Mouse (Mus musculus) cerebellum, adult 2 months (tissue): ENCODE results near the gene Mrgprh. TPM values are rescaled to one million over a fixed set of nuclear protein-coding genes. Genes with fewer than 3 reads are reported as not detected.
"Not testable (repeated sequence)": the region's sequence is repeated elsewhere in the genome, so short reads cannot be mapped to it uniquely, and the experiment has no call there.

Experiments
- DNase-seq, 2 experiments: peaks; one replicate each; pipeline ENCODE4 v3.0.0; 2021
- H3K27ac ChIP-seq: fragments of 200-500 bp; 2 replicates; pipeline ENCODE4 v1.5.1; 2012; ENCODE audit warnings: low read length, control low read depth, inconsistent platforms; ENCODE audit not compliant: insufficient read depth
- H3K27me3 ChIP-seq: fragments of 200-500 bp; 2 replicates; pipeline ENCODE4 v1.6.1; 2012; ENCODE audit warnings: inconsistent platforms, mild to moderate bottlenecking, low read length, moderate library complexity; ENCODE audit not compliant: control insufficient read depth, insufficient read depth
- H3K4me1 ChIP-seq: fragments of 200-500 bp; 2 replicates; pipeline ENCODE4 v1.6.1; 2011; ENCODE audit warnings: low read length; ENCODE audit not compliant: control insufficient read depth, insufficient read depth
- H3K4me3 ChIP-seq: fragments of 200-500 bp; replicated peaks from 2 replicates; pipeline ENCODE3; 2011; ENCODE audit warnings: mild to moderate bottlenecking, low read depth, low read length, control low read depth; ENCODE audit not compliant: insufficient read depth
- CTCF ChIP-seq: fragments of 200-500 bp; IDR thresholded peaks from 2 replicates; pipeline ENCODE4 v1.5.1; 2011; ENCODE audit warnings: low read depth, mild to moderate bottlenecking, control low read depth, low read length, moderate library complexity, borderline replicate concordance; ENCODE audit not compliant: insufficient read depth
- POLR2A ChIP-seq: fragments of 200-500 bp; IDR thresholded peaks from 2 replicates; pipeline ENCODE4 v1.6.1; 2011; ENCODE audit warnings: low read length, control low read depth, borderline replicate concordance; ENCODE audit not compliant: insufficient read depth
- WGBS: fragments of 180-500 bp; shearing (Covaris S2); methylation state at CpG from one replicate; pipeline ENCODE4 v1.1.7; 2018; 5-methylcytosine and 5-hydroxymethylcytosine counted together
- polyA plus RNA-seq: library from polyadenylated mRNA; depleted of rRNA; stranded (reverse); fragments of >200 nt; gene quantifications from 2 replicates; pipeline ENCODE4 v1.2.3, GENCODE M21; 2012

Mrgprh gene
- polyA plus RNA-seq, 1 experiment, result 0.62 TPM

DNA sequence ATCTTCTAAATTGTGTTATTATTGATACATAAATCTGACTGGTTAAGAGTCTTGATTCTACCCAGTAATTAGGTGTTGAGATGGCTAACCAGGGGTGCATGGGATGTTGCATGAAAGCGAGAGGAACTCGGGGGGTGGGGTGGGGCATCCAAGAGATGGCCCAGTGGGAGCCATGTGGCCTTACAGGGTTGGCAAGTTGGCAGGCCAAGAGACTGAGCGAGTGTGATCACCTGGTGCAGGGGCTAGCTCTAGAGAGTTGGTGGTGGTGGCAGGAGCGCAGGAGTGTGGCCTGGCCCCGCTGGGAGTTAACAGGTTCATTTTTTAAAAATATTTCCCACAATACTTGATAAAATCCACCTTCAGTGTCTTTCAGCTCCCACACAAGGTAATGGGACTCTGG, 21.8 kb downstream of the Mrgprh start:
- no peak overlapping the region for H3K27ac ChIP-seq

DNA sequence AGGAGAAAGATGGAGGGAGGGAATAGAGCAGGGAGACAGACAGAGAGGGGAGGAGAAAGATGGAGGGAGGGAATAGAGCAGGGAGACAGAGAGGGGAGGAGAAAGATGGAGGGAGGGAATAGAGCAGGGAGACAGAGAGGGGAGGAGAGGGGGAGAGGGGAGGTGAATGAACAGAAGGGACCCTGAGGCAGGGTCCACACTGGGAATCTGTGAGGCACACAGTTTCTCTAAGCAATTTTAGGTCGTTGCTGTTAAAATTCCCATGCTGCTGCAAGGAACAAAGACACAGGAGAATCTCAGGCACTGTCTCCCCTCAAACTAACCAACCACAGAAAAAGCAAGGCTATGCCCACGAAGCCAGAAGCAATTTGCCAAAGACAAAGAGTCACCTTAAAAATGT, 22.8 kb downstream of the Mrgprh start:
- 22% methylated on average over 2 of the region's 2 CpGs for WGBS
- not testable (repeated sequence) for DNase-seq, H3K27me3 ChIP-seq, H3K4me3 ChIP-seq, H3K4me1 ChIP-seq, H3K27ac ChIP-seq

More for the DNA sequence above, 21.8 kb downstream of the Mrgprh start:
- no peak for DNase-seq
- no peak for TF ChIP-seq CTCF
- no peak for TF ChIP-seq POLR2A
- WGBS, result 76% methylated on average over 5 of the region's 5 CpGs
- Histone ChIP-seq H3K27me3 (no peaks in the 10 kb centered on the region), H3K4me3 (no peak overlapping the region), H3K4me1 (no peaks in the 10 kb centered on the region)

DNA sequence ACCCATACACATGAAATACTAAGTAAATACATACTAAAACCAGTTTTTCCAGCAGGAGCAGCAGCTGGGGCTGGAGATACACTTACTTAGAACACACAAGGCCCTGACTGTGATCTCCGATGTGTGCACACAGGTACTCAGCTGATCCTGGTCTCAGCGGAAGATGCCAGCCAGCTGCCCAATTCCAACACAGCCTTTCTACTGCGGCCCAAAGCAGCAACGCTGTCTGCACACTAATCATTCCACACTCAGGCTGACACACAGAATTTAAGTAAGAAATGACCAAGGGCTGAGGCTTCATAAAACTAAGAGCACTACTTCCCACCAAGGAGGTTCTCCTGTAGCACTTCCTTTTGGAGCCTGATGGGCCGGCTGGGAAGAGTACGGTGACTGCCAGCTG, 26.5 kb downstream of the Mrgprh start:
- Histone ChIP-seq H3K27ac (no peak overlapping the region), H3K4me1 (no peaks in the 10 kb centered on the region), H3K27me3 (no peaks in the 10 kb centered on the region), H3K4me3 (no peak overlapping the region)
- TF ChIP-seq CTCF (no peak), POLR2A (no peak)
- 94% methylated on average over 6 of the region's 6 CpGs for WGBS
- no peak for DNase-seq

DNA sequence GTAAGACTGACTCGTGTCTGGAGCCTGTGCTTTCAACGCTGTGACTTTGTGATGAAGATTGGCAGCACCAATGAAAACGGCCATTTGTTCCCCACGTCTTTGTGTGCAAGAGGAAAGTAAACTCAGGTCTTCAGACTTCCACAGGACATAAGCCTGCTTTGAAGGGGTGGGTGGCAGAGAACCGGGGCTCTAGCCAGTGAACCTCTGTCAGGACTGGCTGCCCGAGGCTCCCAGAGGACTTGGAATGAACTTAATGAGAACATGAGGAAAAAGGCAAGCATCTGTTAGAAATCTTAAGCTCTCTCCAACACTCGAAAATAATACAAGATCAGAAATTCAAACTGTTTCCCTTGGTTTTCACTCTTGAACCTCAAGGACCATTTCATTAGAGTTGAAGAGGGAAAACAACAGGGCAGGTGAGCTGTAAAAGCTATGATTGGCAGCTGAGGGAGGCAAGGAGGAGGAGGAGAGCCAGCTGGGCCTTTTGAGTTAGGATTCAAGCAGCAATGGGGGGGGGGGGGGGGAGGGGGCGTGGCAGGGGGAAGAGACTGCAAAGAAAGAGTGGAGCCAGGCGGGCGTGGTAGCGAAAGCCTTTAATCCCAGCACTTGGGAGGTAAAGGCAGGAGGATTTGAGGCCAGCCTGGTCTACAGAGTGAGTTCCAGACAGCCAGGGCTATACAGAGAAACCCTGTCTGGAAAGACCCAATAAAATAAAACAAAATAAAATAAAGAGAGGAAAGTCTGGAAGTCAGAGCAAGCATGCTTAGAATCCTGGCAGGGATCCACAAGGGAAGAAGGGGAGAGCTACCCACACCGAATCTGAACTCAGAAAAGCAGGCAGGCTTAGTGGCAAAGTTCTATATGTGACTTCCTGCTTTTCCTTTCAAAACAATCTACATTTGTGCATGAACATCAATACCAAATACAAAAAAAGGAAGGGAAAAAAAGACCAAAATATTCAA, 27.8 kb downstream of the Mrgprh start:
- H3K4me1 ChIP-seq, result no peaks in the 10 kb centered on the region
- no peak overlapping the region for H3K4me3 ChIP-seq
- no peak for DNase-seq
- 43% methylated on average over 11 of the region's 12 CpGs for WGBS
- no peak overlapping the region for H3K27ac ChIP-seq
- TF ChIP-seq CTCF (no peak), POLR2A (no peak)
- H3K27me3 ChIP-seq, result no peaks in the 10 kb centered on the region

DNA sequence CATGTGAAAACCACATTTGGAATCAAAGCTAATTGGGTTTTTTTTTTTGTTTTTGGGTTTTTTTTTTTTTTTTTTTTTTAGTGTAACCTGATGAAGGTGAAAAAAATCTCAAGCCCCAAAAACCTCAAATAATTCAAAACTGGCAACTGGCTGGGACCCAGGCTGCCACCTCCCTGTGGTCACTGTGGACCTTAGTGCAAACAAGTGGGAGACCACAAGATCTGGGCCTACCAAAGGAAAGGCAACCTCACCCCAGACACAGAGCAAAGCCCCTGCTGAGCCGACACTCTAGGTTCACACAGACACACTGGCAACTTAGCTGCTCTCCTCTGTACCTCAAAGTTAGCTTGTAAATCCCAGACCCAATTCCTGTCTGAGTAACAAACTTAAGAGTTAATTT, 28.5 kb downstream of the Mrgprh start:
- no peak for DNase-seq
- WGBS, result 79% methylated on average over 1 of the region's 1 CpGs
- Histone ChIP-seq H3K27me3 (no peaks in the 10 kb centered on the region), H3K4me1 (no peaks in the 10 kb centered on the region), H3K4me3 (no peak overlapping the region), H3K27ac (no peak overlapping the region)
- TF ChIP-seq CTCF (no peak), POLR2A (no peak)

DNA sequence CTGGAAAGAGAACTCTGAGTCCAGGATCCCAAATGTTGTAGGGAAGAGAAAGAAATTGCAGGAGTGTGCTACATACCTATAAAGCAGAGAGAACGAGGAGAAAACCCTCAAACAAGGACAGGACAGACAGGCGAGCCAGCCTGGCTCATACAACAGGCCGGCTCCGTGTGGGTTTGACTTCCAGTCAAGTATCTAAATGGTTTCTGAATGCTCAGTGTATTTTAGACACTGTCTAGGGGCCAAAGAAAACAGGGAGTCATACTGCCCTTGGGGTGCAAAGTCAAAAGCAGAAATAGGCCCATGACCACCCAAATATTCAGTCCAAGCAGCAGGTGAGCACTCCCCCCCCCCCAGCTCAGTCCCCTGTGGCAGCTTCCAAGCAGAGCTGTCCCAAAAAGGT, 30.0 kb downstream of the Mrgprh start:
- Histone ChIP-seq H3K4me3 (no peak overlapping the region), H3K27me3 (no peaks in the 10 kb centered on the region), H3K27ac (no peak overlapping the region), H3K4me1 (no peaks in the 10 kb centered on the region)
- DNase-seq, result no peak
- TF ChIP-seq POLR2A (no peak), CTCF (no peak)
- 92% methylated on average over 4 of the region's 4 CpGs for WGBS

DNA sequence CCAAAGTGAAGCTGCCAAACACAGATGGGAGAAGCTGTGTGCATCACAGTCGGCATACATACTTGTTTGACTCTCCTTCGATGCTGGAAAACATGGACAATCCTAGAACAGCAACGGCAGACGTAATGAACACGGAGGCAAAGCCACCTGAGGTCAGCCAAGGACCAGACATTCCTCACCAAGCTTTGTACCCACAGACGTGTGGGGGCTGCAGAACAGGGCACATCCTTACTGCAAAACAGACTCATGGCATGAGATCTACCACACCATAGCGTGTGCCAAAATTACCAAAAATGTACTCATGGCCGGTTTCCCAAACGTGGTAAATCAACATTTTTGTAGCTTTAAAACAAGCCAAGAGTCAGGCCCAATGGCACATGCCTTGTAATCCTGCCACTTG, 30.6 kb downstream of the Mrgprh start:
- H3K4me3 ChIP-seq, result no peak overlapping the region
- WGBS, result 85% methylated on average over 9 of the region's 9 CpGs
- H3K27ac ChIP-seq, result no peak overlapping the region
- no peaks in the 10 kb centered on the region for H3K4me1 ChIP-seq
- no peak for DNase-seq
- no peak for TF ChIP-seq CTCF
- no peak for TF ChIP-seq POLR2A
- H3K27me3 ChIP-seq, result no peaks in the 10 kb centered on the region

DNA sequence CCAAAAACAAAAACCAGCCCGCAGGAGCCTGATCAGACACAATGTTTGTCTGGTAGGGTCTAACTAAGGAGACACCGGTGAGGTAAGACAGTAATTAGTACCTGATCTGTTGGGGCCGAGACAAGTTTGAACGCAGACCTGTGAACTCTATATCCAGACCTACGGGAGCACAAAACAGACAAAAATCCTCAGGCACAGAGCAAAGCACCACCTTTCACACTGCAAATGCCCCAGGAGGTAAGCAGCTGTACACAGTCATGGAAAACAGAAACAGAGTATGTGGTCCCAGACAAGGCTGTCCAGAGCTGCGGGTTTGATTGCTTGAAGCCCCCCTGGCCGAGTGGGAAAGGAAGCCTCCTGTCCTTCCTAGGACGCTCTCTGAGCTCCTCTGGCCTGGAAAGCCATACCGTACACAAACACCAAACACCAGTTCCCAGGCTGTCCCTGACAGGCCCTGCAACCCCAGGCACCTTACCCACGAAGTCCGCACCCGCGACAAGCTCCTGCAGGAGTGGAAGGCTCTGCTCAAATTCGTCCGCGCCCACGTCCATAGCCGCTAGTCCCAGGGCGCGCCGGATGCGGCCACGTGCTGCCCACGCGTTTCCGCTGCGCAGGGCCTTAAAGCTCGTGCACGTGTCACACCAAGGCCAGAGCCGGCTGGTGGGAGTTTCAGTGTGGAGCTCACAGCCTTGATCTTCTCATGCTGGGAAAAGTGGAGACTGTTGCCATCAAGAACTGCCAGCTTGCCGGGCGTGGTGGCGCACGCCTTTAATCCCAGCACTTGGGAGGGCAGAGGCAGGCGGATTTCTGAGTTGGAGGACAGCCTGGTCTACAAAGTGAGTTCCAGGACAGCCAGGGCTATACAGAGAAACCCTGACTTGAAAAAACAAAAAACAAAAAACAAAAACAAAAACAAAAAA, 33.8 kb downstream of the Mrgprh start, which contains the start of gene Pnldc1:
Pnldc1 (minus strand) TSS at position 870 of the 920 bp plus-strand sequence.
- TF ChIP-seq POLR2A (no peak), CTCF (no peak)
- 82% methylated on average over 35 of the region's 35 CpGs for WGBS

More for the DNA sequence above, 33.8 kb downstream of the Mrgprh start, which contains the start of gene Pnldc1:
- no peak for DNase-seq
- Histone ChIP-seq H3K27me3 (no peaks in the 10 kb centered on the region), H3K4me1 (no peaks in the 10 kb centered on the region), H3K4me3 (no peak within 1 kb of the TSS), H3K27ac (no peak within 1 kb of the TSS)
